Mouse (Mus musculus) megakaryocyte, embryonic 14.5 days (primary cell): Measurements from ENCODE around the gene Rxfp4. TPM values are rescaled to one million over a fixed set of nuclear protein-coding genes. Genes with fewer than 3 reads are reported as not detected.

Experiments
- H3K27me3 ChIP-seq: replicated peaks from 2 replicates; pipeline ENCODE3; 2012; ENCODE audit warnings: inconsistent platforms
- H3K36me3 ChIP-seq: replicated peaks from 2 replicates; pipeline ENCODE3; 2012; ENCODE audit warnings: low read length, inconsistent platforms, mixed read lengths
- H3K4me1 ChIP-seq: 2 replicates; pipeline ENCODE4 v1.6.1; 2012; ENCODE audit warnings: inconsistent platforms
- H3K4me3 ChIP-seq: replicated peaks from 2 replicates; pipeline ENCODE3; 2012; ENCODE audit warnings: moderate library complexity, mild to moderate bottlenecking, inconsistent platforms
- H3K9me3 ChIP-seq: 2 replicates; pipeline ENCODE4 v1.6.1; 2012; ENCODE audit warnings: inconsistent platforms
- FLI1 ChIP-seq: IDR thresholded peaks from 2 replicates; pipeline ENCODE4 v1.6.1; 2012; ENCODE audit warnings: low read length, inconsistent platforms, mixed read lengths
- GATA1 ChIP-seq: IDR thresholded peaks from 3 replicates; pipeline ENCODE4 v1.6.1; 2012; ENCODE audit warnings: mixed read lengths, low read length, inconsistent platforms, borderline replicate concordance
- polyA plus RNA-seq: library from polyadenylated mRNA; stranded (reverse); fragments of >175 nt; gene quantifications from 2 replicates; pipeline ENCODE4 v1.2.3, GENCODE M21; 2012; ENCODE audit warnings: low replicate concordance; ENCODE audit not compliant: insufficient read depth

Gene Rxfp4
- polyA plus RNA-seq, 1 experiment = not detected

GRCm38 (mm10) chr3:88684980-88685941 is 32.3 kb upstream of the Rxfp4 start, which contains the start of gene Khdc4:
Gene Khdc4, plus strand, starts transcription at chr3:88685803.
- H3K4me1 ChIP-seq = peaks cover 30% of the 10 kb centered on the region
- no peak for TF ChIP-seq GATA1
- peak; percentile 74 for TF ChIP-seq FLI1
- no peaks in the 10 kb centered on the region for H3K27me3 ChIP-seq
- H3K4me3 ChIP-seq = peak within 1 kb of the TSS; percentile 98
- H3K36me3 ChIP-seq = peaks cover 32% of the 10 kb centered on the region
- H3K9me3 ChIP-seq = no peaks in the 10 kb centered on the region

GRCm38 (mm10) chr3:88684236-88684979 is 31.5 kb upstream of the Rxfp4 start:
- Histone ChIP-seq H3K4me3 (peak overlapping the region; percentile 98), H3K36me3 (peaks cover 24% of the 10 kb centered on the region), H3K27me3 (no peaks in the 10 kb centered on the region), H3K4me1 (peaks cover 30% of the 10 kb centered on the region), H3K9me3 (no peaks in the 10 kb centered on the region)
- TF ChIP-seq FLI1 (no peak), GATA1 (no peak)

GRCm38 (mm10) chr3:88683814-88684213 is 30.9 kb upstream of the Rxfp4 start:
- peaks cover 18% of the 10 kb centered on the region for H3K36me3 ChIP-seq
- no peaks in the 10 kb centered on the region for H3K27me3 ChIP-seq

GRCm38 (mm10) chr3:88677399-88677798 is 24.5 kb upstream of the Rxfp4 start:
- TF ChIP-seq GATA1 = no peak
- no peak for TF ChIP-seq FLI1

More at GRCm38 (mm10) chr3:88683814-88684213, 30.9 kb upstream of the Rxfp4 start:
- Histone ChIP-seq H3K4me3 (no peak overlapping the region), H3K9me3 (no peaks in the 10 kb centered on the region), H3K4me1 (peaks cover 30% of the 10 kb centered on the region)
- TF ChIP-seq GATA1 = no peak

GRCm38 (mm10) chr3:88664095-88664494 is 11.2 kb upstream of the Rxfp4 start:
- Histone ChIP-seq H3K4me3 (peak overlapping the region; percentile 80), H3K27me3 (peaks cover 3% of the 10 kb centered on the region), H3K36me3 (no peaks in the 10 kb centered on the region), H3K9me3 (peaks cover 3% of the 10 kb centered on the region), H3K4me1 (peaks cover 29% of the 10 kb centered on the region)
- TF ChIP-seq FLI1 (no peak), GATA1 (no peak)

More at GRCm38 (mm10) chr3:88677399-88677798, 24.5 kb upstream of the Rxfp4 start:
- Histone ChIP-seq H3K9me3 (no peaks in the 10 kb centered on the region), H3K4me1 (peaks cover 24% of the 10 kb centered on the region; the same call in 1 of the 2 replicates), H3K27me3 (no peaks in the 10 kb centered on the region), H3K36me3 (no peaks in the 10 kb centered on the region), H3K4me3 (peak overlapping the region; percentile 89)

- peaks cover 3% of the 10 kb centered on the region for H3K9me3 ChIP-seq
- peaks cover 31% of the 10 kb centered on the region for H3K4me1 ChIP-seq
- no peak for TF ChIP-seq GATA1
- H3K4me3 ChIP-seq = peak overlapping the region; percentile 47
- peaks cover 10% of the 10 kb centered on the region for H3K27me3 ChIP-seq
- no peaks in the 10 kb centered on the region for H3K36me3 ChIP-seq
Measured at GRCm38 (mm10) chr3:88659798-88660197, 6.9 kb upstream of the Rxfp4 start.

GRCm38 (mm10) chr3:88658441-88659127 is 5.6 kb upstream of the Rxfp4 start:
- Histone ChIP-seq H3K4me3 (no peak overlapping the region), H3K27me3 (peaks cover 13% of the 10 kb centered on the region), H3K36me3 (no peaks in the 10 kb centered on the region), H3K9me3 (peaks cover 3% of the 10 kb centered on the region), H3K4me1 (peaks cover 25% of the 10 kb centered on the region)
- no peak for TF ChIP-seq GATA1

GRCm38 (mm10) chr3:88655619-88656018 is 2.7 kb upstream of the Rxfp4 start:
- Histone ChIP-seq H3K9me3 (no peaks in the 10 kb centered on the region), H3K27me3 (peaks cover 13% of the 10 kb centered on the region), H3K4me3 (no peak overlapping the region), H3K36me3 (peaks cover under 1% of the 10 kb centered on the region), H3K4me1 (peaks cover 49% of the 10 kb centered on the region)
- TF ChIP-seq GATA1 = no peak
- TF ChIP-seq FLI1 = no peak

- peaks cover 10% of the 10 kb centered on the region for H3K27me3 ChIP-seq
- peaks cover 52% of the 10 kb centered on the region for H3K4me1 ChIP-seq
- no peak overlapping the region for H3K4me3 ChIP-seq
- no peaks in the 10 kb centered on the region for H3K9me3 ChIP-seq
- TF ChIP-seq FLI1 (no peak), GATA1 (no peak)
- H3K36me3 ChIP-seq = peaks cover 10% of the 10 kb centered on the region
Measured at GRCm38 (mm10) chr3:88654621-88655020, 1.7 kb upstream of the Rxfp4 start.
